Mouse (Mus musculus): ENCODE measurements at regions not wholly inside any gene's neighbourhood (a gene's known extent, or its start where the extent isn't known, plus 50 kb on each side); places are given as distances from the start of the nearest gene placed in this dataset.
A peak's percentile ranks its signal among the peaks of the same experiment; 100 is the strongest.
"Not testable (repeated sequence)": the region's sequence is repeated elsewhere in the genome, so short reads cannot be mapped to it uniquely, and the experiment has no call there.

DNA sequence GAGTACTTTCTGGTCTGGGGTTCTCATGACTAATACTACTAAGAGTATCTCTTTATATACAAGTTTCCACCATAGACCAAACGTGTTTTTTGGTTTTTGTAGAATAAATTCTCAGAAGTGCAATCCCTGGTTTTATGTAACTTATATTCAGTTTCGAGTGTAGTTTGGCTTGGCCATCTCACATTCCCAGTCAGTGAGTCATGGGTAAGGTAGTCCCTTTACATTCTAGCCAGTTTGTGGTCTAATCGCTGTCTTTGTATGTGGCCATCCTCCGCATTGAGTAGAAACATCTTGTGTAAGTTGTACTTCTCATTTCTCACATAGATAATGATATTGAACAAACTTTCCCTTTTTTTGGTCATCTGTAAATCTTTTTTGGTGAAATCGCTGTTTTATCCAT is 88.3 kb downstream of the Anxa5 start:
- DNase-seq, result no peak

DNA sequence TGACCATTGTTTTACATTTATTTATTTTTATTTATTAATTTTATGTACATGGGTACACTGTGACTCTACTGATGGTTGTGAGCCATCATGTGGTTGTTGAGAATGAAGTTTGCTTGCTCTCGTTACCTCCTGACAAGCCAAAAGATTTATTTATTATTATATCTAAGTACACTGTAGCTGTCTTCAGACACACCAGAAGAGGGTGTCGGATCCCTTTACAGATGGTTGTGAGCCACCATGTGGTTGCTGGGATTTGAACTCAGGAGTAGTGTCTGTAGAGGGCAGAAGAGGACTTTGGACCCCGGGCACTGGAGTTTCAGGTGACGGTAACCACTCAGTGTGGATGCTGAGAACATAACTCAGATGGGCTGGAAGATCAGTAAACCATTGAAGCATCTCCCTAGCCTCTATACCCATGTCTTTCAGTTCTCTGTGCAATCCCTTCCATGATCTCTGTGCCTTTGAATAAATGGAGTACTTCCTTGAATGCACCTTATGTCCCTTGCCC is 92.2 kb downstream of the Anxa5 start:
- DNase-seq, result no peak

DNA sequence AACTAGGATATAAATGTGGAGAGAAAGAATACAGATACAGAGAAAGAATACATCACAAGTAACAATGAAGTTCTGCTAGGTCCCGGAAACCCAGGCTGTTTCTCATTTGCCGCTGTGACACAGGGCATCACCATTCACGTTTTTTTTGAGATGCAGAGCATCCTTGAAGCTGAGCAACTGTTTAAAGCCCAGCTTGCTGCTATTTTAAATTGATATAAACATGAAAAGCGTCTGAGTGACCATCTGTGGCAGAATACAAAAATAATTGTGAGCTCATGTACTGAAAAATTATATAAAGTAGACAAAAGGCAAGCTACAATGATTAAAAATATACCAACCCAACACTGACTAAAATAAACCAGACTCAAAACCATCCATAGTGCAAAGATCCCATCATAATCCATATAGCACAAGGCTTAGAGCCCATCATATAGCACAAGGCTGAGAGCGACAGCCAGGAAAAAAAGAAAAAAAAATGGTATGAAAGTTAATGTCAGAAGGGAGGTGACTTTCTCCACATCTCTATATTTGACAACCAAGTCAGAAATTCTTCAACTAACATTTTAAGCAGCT is 94.0 kb downstream of the Anxa5 start:
- DNase-seq, result peak; percentile 51

DNA sequence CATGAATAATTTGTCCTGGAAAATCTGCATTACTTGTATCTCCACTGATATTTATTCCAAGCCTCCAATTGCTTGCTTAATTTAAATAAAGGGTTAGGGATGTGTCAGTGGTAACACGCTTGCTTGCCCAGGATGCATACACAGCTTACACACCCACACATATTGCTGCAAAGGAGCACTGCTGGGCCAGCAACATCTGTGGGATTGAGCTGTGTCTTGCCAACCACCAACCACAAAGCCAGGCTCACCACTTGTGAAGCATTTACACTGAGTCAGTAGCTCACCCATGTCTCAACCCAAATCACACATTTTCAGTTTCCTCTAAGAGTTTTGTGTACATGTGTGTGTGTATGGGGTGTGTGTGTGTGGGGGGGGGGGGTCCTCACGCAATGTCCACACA is 100.0 kb downstream of the Anxa5 start:
- peak; percentile 12 for DNase-seq

DNA sequence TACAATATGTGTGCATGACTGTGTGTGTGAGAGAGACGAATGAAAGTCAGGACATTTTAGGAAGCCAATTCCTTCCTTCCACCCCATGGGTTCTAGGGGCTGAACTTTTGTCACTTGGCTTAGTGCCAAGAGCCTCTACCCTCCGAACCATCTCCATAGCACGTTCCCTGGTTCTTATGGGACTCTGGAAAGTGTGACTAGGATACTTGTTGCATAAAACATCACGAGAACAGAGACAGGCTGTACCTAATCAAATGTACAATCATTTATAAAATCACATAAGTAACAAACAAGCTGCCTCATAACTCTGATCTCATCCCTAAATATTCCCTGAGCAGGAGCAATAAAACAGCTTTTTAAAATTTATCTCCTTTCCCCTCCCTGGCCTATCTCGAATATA is 100.8 kb downstream of the Anxa5 start:
- DNase-seq, result no peak

DNA sequence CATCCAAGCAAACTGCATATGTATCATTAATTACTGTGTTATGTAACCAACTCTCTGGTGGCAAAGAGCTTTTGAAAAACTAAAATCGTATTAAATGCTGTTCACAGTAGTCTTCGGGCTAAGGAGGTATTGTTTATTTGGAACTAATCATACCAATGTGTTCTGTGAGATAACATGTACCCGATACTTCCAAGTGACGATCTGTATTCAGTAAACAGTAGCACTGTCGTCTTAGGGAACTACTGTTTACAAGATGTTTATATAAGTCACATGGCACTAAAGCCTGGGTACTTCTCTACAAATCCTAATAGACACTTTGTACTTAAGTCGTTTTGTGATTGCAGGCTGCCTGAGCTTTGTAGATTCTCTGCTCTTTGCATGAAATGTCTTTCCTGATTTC is 114.8 kb downstream of the Anxa5 start:
- DNase-seq, result no peak

DNA sequence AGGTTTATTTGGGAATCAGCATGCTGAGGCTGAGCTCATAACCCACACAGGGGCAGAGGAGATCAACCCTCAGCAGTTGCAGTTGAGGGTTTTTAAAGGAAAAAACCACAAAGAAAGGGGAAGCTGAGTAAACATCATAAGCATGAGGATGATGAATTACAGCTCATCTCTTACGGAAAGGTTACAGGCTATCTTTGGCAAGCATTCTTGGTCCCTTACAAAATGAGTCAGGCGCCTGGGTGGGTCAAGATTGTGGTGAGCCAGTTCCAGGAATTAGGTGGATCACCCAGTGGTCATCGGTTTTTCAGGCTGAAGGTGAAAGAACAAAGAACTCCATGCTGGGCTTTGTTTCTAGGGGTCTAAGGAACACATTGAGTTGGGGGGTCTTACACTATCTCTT is 121.5 kb downstream of the Anxa5 start:
- not testable (repeated sequence) for DNase-seq

DNA sequence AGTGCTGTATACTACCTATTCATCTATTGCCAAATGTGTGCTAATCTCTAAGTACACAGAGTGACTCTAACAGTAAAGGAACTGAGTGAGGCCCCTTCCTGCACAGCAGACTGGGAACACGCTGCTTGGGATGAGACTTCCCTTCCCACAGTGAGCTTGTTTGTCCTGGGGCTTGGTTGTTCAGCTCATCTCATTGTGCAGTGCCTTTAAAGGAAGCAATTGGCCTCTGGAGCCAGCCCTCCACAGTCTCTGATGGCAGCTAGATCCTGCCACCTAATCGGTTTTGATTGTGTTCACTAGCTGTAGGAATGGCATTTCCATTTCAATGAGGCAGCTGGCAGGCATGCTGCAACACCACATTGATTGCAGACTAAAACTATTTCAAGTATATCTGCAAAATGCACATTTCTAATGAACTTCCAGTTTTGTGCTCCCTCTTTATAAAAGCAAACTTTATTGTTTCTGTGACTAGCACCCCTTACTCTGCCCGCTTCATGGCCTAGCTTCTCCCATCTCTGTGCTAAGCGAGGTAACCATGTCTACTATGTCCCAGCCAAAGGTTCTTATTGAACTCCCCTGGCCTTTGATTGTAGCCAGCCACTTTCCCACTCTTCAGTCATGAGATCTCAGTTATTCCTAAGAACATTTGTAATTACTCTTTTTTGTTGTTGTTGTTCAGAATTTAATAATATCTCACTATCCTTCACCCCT is 123.5 kb downstream of the Anxa5 start:
- peak; percentile 62 for DNase-seq

DNA sequence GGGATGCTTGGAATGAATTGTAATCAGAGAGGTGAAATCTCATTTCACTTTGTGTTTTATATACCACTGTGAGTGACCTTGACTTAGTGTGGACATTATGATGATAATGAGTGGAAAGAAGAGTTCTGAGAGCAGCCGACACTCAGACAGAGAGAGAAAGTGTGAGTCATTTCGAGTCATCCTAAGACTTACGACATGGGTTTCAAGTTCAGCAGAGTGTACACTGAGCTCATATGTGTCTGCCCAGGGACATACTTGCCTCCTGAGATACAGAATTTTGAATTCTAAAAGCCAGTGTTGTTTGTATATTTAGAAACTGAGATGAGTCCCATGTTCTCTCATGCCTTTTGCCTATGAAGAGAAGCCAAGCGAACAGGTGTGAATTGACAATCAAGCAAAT is 126.6 kb downstream of the Anxa5 start:
- DNase-seq, result no peak

DNA sequence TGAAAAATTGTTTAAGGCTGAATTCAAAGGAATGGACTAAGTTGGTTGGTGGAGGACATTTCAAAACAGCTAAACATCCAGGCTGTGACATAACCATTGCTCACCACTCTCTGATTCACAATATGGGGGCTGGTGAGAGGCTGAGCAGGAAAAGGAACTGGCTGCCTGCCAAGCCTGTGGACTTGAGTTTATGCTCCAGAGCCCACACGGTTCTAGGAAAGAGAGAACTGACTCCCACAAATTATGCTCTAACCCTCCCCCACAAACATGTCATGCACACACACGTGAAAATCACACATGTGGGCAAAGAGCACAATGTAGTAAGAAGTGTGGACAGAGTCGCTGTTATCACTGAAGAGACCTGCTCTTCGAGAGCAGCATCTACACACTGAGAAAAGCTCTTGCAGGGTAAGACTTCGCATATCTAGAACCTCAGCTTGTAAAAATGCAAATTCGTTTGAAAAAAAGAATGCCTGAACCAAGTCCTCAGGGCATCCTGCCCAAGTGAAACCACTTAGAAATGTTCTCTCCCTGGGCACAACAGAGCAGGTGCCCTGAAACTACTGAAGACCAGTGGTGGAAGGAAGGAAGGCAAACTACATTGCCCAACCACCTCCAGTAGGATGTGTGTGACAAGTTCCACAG is 118.9 kb upstream of the Qrfpr start:
- peak; percentile 83 for DNase-seq

DNA sequence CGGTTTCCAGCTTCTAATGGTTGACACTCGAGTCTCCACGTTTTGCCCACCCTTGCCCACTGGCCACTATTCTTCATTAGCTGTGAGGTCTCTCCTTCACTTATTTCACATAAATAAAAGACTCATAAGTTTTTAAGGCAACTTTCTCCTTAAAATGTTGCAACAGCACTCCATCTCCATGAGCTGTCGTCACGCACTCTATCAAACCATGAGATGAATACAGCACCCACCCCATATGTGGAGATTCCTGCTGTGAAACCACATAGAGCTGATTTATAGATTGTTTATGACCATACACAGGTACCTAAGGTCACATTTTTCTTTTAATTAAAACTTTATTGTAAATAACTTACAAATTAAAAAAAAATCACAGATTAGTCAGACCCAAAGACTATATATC is 117.5 kb upstream of the Qrfpr start:
- no peak for DNase-seq

DNA sequence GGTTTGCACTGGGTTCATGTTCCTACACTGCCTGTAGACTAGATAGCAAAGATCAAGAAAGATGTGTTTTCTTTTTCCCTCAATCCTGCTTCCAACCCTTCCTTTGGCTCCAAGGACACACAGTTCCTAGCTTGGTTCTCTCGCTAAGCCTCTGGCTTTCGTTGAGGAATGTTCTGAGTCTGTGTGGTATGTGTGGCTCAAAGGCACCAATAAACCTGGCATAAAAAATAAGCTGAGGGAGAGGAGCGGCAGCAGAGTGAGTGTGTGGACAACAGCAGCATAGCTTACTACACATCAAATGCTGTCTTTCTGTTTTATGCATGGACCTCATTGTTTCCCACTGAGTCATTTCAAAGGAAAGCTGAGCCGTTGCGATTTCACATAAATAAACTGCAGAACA is 112.2 kb upstream of the Qrfpr start:
- DNase-seq, result no peak

DNA sequence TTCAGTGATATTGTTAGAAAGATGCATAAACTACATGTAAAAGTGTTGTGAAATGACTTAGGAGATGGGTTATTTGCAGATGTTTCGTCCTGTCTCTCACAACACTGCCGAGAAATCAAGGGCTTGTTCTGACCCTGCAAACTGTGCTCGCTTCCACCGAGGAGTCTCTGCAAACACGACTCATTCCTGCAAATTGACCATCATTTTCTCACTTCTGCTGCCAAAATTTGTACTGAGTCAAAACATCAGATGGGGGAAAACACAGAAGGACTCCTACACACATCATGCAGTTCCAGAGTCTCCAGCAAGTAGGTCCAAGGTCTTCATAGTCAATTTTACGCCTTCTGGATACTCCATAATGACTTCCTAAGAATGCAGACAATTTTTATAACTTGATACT is 109.9 kb upstream of the Qrfpr start:
- DNase-seq, result no peak

DNA sequence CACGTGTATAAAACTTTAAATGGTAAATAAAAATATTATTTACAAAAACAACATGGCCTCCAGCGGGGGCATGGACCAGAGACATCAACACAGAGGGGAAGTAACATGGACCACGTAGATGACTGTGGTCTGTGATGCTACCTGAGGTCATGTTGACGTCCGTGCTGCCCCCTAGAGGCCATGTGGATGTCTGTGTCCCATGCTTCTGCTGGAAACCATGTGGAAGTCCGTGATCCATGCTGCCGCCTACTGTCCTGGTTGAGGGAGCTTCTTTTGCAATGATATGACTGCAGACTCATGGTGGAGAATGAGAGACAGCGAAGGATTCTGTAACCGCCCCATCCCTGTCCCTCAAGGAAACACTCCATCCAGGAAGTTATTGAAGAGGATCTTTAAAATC is 108.5 kb upstream of the Qrfpr start:
- no peak for DNase-seq

DNA sequence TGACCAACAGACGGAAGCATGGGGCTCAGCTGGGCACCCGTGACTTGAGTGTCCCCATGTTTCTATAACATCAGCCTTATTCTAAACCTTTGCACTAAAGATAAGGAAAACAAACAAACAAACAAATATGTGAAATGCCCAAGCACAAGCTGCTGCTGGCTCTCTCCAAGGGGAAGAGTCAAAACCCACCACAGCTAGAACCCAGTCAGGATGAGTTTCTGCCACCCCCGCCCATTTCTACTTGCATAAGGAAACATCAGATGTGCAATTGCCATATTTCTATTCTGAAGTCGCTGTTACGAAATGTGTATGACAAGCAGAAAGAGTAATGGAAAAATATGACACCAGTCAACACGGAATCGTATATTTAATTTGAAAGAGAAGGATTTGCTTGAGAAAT is 107.5 kb upstream of the Qrfpr start:
- DNase-seq, result no peak

DNA sequence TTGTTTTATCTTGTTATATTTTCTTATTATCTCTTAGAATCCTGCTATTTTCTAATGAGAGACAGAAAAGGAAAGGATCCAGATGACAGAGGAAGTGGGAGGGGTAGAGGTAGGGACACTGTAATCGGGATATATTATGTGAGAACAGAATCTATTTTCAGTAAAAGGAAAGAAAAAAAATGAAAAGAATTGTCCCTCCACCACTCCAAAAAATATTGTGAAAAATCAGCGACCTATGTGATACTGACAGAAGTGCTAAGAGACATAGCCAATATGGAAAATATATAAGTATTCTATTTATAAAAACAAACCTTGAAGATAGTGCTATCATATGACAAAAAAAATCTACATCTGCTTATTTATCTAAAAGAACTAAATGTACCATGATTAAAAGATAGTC is 106.8 kb upstream of the Qrfpr start:
- no peak for DNase-seq

DNA sequence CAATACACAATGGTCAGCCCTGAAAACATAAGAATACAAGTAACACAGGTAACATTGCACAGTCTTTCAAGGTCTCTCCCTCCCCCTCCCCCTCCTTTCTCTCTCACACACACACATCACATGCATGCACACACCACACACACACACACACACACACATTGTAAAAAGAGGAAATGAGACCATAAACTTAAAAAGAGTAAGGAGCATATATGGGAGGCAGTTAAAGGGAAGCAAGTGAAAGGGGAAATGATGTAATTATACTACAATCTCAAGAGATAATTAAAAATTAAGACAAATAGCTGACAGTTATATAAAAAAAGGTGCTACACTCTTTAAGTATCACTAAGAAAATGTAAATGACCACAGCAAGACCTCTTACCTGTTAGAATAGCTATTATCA is 96.5 kb upstream of the Qrfpr start:
- DNase-seq, result no peak

DNA sequence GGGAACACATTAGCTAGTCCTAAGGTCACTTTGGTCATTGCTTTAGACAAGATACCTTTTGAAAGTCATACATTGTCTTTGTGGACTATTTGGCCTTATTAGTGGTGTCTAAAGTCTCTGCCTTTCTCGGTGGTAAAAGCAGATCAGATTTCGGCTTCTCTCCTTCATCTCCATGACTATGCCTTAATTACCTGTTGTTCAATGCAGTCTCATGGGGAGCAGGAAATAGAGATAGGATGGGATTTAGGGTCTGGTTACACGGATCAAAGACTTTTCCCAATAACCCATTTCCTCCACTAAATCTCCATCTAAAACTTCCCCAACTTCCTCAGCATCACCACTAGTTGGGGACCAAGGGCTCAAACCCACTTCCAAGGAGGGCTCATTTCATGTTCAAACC is 89.2 kb upstream of the Qrfpr start:
- DNase-seq, result no peak

DNA sequence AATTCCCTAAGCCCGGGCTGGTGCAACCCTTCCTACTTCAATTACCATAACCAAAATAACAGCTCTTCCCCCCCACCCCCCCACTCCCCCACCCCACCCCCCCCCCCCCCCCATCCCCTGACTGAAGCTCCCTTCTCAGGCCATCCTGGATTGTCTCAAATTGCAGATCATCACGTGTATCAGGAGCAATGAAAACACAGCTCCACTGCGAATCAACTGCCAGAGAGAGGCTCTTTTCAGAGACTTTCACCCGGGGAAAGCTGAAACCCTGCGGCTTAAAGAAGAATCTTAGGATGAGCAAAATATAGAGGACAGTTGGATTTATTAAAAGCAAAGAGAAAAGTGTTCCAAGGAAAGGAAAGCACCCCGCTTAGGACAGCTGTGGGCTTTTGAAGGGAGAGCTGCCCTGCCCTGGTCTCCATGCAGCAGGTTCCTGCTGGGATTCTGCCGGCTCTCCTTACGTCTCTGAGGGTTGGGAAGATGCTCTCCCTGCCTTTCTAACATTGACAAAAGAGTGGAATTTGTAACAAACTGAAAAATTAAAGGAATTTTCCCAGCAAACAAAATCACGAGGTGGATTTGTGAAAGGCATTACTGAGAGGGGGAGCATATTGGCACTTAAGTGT is 88.6 kb upstream of the Qrfpr start:
- DNase-seq, result no peak

DNA sequence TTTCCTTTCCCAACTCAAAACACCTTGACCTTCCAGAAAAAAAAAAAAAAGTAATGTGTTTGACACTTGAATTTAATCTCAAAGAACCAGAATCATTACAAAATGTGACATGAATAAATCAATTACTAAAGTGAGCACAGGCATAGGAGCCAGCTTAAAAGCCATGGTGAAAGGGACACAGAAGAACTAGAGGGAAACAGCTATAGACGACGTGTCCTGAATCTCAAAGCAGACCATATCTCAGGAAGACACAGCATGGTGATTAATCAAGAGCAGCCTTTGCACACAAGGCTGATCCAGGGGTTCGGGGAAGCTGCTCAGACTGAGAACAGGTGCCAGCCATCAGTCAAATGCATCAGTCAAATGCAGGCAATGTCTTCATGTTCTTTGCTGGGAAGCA is 74.7 kb upstream of the Qrfpr start:
- DNase-seq, result no peak

DNA sequence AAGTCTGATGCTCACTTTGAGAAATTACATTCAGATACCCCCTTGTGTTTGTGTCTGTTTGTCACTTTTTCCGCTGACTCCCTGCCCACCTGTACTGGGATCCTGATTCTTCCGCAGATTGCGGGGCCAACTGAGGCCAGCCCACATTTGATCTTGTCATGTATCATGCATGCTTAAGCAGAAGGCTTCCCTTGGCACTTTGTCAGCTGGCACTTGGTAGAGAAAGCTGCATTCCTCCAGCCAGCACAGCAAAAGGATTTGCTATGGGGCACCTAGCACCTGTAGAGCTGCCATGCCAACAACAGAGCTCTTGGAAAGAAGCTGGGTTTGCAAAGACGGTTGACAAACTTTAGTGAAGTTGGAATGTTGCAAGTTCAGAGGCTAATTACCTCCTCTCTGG is 69.9 kb upstream of the Qrfpr start:
- DNase-seq, result no peak

DNA sequence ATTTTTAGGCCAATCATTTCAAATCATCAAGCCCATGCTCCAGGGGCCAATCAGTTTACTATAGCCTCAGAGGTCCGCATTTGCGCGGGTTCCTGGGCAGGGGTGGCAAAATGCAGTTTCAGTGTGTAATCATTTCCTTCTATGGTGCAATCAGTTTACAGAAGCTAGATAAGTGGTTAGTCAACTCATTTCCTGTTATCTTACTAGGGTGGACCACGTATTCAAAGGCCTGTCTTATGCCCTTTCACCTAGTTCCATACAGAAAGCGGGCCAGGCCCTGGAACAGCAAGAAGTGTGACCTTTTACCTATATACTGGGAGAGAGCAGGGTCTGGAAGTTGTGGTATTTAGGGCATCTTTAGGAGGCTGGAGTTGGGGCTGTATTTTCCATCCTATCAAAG is 62.0 kb upstream of the Qrfpr start:
- DNase-seq, result no peak

DNA sequence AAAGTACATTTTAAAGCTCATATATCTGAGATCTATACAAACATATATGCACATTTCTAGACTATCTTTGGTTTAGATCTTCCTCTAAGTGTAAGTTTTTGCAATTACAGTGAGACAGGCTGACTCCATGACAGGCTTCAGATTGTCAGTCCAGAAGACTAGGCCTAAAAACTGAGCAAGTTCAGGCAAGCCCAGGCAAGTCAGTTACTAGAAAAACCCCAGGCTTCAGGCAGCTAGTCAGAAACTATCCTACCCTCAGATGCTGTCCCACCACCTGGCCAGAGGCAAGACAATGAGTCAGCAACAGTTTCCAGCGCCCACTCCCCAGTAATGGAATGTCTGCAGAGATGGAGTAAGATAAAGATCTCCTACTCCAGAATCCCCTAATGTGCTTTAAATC is 53.4 kb upstream of the Qrfpr start:
- no peak for DNase-seq
